Mouse (Mus musculus) forebrain, postnatal 0 days (tissue): Measurements from ENCODE around the gene Six5. TPM values are rescaled to one million over a fixed set of nuclear protein-coding genes. Genes with fewer than 3 reads are reported as not detected.

Experiments
- ATAC-seq: fragments of 200-750 bp; cut with Nextera tagmentation; 2 replicates; pipeline ENCODE4 v1.8.0; 2017; ENCODE audit warnings: mild to moderate bottlenecking, moderate library complexity
- DNase-seq: peaks from one replicate; pipeline ENCODE4 v3.0.0-alpha.2; 2015
- H3K27ac ChIP-seq: fragments of 300-500 bp; sonication (generic); 2 replicates; pipeline ENCODE4 v1.5.1; 2014; ENCODE audit warnings: low read depth, mild to moderate bottlenecking, antibody characterized with exemption, low read length, moderate library complexity, mixed read lengths
- H3K27me3 ChIP-seq: fragments of 300-500 bp; sonication (generic); 2 replicates; pipeline ENCODE4 v1.6.1; 2014; ENCODE audit warnings: mild to moderate bottlenecking, low read length, mixed read lengths; ENCODE audit not compliant: insufficient read depth
- H3K36me3 ChIP-seq: fragments of 300-500 bp; sonication (generic); 2 replicates; pipeline ENCODE4 v1.6.1; 2014; ENCODE audit warnings: mild to moderate bottlenecking, moderate library complexity; ENCODE audit not compliant: insufficient read depth
- H3K4me1 ChIP-seq: fragments of 300-500 bp; sonication (generic); 2 replicates; pipeline ENCODE4 v1.6.1; 2014; ENCODE audit warnings: antibody characterized with exemption; ENCODE audit not compliant: insufficient read depth
- H3K4me2 ChIP-seq: fragments of 300-500 bp; sonication (generic); 2 replicates; pipeline ENCODE4 v1.6.1; 2014; ENCODE audit warnings: low read depth, mild to moderate bottlenecking, moderate library complexity
- H3K4me3 ChIP-seq: fragments of 300-500 bp; sonication (generic); 2 replicates; pipeline ENCODE4 v1.5.1; 2014; ENCODE audit warnings: low read depth, low read length, mixed read lengths
- H3K9ac ChIP-seq: fragments of 300-500 bp; sonication (generic); 2 replicates; pipeline ENCODE4 v1.6.1; 2014; ENCODE audit warnings: mild to moderate bottlenecking
- H3K9me3 ChIP-seq: fragments of 300-500 bp; sonication (generic); 2 replicates; pipeline ENCODE4 v1.6.1; 2016; ENCODE audit warnings: low read length
- CTCF ChIP-seq: sonication (generic); IDR thresholded peaks from 2 replicates; pipeline ENCODE4 v1.5.1; 2016; ENCODE audit warnings: antibody characterized with exemption, control low read depth, low read depth
- WGBS: fragments of 180-500 bp; shearing (Covaris S2); extraction: QIAGEN DNeasy Blood & Tissue Kit; methylation state at CpG from one replicate; pipeline ENCODE4 v1.1.7; 2014; 5-methylcytosine and 5-hydroxymethylcytosine counted together
- polyA plus RNA-seq: library from polyadenylated mRNA; unstranded; fragments of >200 nt; fragmentation: Nextera tagmentation; extraction: Ambion mirVana; gene quantifications from 2 replicates; pipeline ENCODE4 v1.2.1, GENCODE M21; 2015
- total RNA-seq: library from RNA; depleted of rRNA; stranded (reverse); fragments of >200 nt; gene quantifications from 2 replicates; pipeline ENCODE4 v1.2.3, GENCODE M21; 2014; rRNA removed

The Six5 gene
- 3.0 and 4.1 TPM in 2 replicates for total RNA-seq
- 0.97 and 1.0 TPM in 2 replicates for polyA plus RNA-seq

DNA sequence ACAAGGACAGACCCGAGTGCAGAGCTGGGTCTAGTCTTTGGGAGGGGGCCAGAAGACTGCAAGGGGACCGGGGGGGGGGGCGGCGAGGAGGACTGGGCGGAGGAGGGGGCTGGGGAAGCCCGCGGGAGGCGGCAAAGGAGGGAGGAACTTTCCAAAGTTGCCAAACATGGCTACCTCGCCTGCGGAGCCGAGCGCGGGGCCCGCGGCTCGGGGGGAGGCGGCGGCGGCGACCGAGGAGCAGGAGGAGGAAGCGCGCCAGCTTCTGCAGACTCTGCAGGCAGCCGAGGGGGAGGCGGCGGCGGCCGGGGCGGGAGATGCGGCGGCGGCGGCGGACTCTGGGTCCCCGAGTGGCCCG, at the start of gene Six5:
Gene Six5, plus strand, starts transcription at position 124 of the 355 bp plus-strand sequence.
- Histone ChIP-seq H3K4me1 (peaks cover 11% of the 10 kb centered on the region), H3K4me3 (peak within 1 kb of the TSS; percentile 48), H3K36me3 (peaks cover 18% of the 10 kb centered on the region), H3K27ac (peak within 1 kb of the TSS; percentile 72), H3K4me2 (peak within 1 kb of the TSS; percentile 98), H3K9ac (peak within 1 kb of the TSS; percentile 37), H3K27me3 (no peaks in the 10 kb centered on the region; the same call in 1 of the 2 replicates), H3K9me3 (no peaks in the 10 kb centered on the region)
- DNase-seq (no peak), ATAC-seq (no peak)
- TF ChIP-seq CTCF: no peak
- WGBS: under 1% methylated on average over 27 of the region's 36 CpGs

DNA sequence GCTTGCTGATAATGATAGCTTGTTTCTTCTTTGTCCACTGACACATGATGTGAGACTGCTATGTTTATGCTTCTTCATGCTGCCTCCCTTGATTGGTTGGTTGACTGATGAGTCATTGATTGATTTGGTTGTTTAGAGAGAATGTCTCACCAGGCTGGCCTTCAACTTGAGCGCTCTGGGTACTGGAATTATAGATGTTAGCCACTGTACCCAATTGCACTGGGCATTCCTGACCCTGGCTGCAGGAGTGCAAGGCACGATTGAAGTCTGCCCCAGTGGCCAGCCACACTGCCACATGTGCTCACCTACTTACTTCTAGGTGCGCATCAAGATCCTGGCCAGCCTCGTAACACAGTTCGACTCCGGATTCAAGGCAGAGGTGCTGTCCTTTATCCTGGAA, 49.8 kb upstream of the Six5 start:
- Histone ChIP-seq H3K4me3 (no peak overlapping the region), H3K36me3 (peaks cover 99% of the 10 kb centered on the region), H3K4me1 (no peaks in the 10 kb centered on the region), H3K9me3 (no peaks in the 10 kb centered on the region), H3K4me2 (no peak overlapping the region), H3K9ac (no peak overlapping the region), H3K27me3 (no peaks in the 10 kb centered on the region), H3K27ac (no peak overlapping the region)
- no peak for ATAC-seq
- no peak for TF ChIP-seq CTCF
- DNase-seq: no peak
- WGBS: 98% methylated on average over 6 of the region's 6 CpGs

DNA sequence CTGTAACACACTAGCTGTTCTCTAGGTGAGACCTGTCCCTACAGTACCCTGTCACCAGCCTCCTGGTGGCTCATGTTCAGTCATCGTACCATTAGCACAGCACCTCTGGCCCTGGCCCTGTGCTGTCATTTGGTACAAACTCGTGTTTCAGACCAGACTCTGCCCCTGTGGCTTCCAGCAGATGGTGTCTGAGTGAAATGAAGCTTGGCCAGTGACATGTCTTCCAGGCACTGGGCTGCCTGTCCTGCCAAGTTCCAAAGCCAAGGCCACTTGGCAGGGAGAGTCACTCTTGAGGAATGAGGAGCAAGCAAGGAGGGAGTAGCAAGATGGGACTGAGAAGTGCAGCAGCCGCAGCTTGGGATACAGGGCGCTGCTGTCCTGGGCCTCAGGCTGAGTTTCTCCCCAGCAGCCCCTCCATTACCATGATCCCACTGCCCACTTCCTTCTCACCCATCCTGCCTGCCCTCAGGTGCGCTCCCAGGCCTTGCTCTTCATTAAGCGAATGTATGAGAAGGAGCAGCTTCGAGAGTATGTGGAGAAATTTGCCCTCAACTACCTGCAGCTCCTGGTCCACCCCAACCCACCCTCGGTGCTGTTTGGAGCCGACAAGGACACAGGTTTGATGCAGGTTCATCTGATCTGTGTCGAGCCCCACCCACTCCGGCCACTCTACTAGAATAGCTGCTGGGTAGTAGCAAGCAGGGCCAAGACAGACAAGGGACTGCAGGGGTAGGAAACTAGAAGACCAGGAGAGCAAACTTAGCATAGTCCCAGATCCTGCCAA, 47.9 kb upstream of the Six5 start:
- DNase-seq (no peak), ATAC-seq (0 out of 2 replicates have a peak, but pooled peaks have one; percentile 12)
- Histone ChIP-seq H3K4me3 (no peak overlapping the region), H3K27me3 (no peaks in the 10 kb centered on the region), H3K9ac (no peak overlapping the region), H3K4me2 (no peak overlapping the region), H3K27ac (no peak overlapping the region), H3K36me3 (peaks cover 99% of the 10 kb centered on the region), H3K4me1 (no peaks in the 10 kb centered on the region), H3K9me3 (no peaks in the 10 kb centered on the region)
- TF ChIP-seq CTCF: no peak
- WGBS: 93% methylated on average over 11 of the region's 11 CpGs

DNA sequence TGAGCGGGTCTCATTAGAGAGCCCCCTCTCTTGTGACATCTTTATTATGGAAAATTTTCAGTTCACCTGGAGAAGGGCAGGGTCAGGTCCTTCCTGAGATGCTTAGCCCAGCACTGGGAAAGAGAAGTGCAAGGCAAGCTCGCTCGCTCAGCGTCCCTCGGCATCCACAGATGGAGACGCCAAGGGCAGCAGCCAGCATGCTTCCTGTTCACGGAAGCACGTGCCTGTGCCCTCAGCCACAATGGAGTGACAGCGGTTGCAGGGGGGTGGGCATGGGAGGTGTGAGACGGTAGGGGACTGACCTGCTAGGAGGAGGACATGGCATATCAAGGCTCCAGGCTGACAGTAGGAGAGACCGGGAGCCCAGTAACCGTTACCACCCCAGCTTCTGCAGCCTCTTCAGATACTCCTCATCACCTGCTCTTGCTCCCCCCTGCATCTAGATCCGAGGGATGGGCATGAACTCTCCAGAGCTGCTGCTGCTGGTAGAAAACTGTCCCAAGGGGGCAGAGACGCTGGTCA, 46.3 kb upstream of the Six5 start:
- DNase-seq (no peak), ATAC-seq (no peak)
- no peak overlapping the region for H3K4me2 ChIP-seq
- no peak overlapping the region for H3K9ac ChIP-seq
- no peak overlapping the region for H3K4me3 ChIP-seq
- H3K36me3 ChIP-seq: peaks cover 92% of the 10 kb centered on the region
- no peaks in the 10 kb centered on the region for H3K9me3 ChIP-seq
- no peaks in the 10 kb centered on the region for H3K27me3 ChIP-seq
- no peak for TF ChIP-seq CTCF
- WGBS: 88% methylated on average over 14 of the region's 14 CpGs
- H3K27ac ChIP-seq: no peak overlapping the region
- H3K4me1 ChIP-seq: no peaks in the 10 kb centered on the region

DNA sequence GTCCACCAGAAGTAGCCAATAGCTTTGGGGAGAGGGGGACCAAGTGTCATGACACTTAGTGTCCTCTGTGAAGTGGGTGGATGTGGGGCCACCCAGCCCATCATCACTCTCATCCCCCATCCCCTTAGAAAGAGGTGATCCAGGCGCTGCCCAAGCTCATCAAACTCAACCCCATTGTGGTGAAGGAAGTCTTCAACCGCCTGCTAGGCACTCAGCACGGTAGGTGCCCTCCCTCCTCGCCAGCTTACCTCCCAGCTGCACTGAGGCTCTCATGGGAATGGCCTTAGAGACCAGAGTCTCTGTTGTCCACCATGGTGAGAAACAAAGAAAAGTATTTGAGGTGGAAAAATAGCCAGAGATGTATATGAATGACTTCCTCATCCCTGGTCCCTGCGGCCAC, 45.1 kb upstream of the Six5 start:
- DNase-seq (no peak), ATAC-seq (no peak)
- Histone ChIP-seq H3K4me2 (no peak overlapping the region), H3K9ac (no peak overlapping the region), H3K9me3 (no peaks in the 10 kb centered on the region), H3K4me1 (no peaks in the 10 kb centered on the region), H3K27ac (no peak overlapping the region), H3K36me3 (peaks cover 81% of the 10 kb centered on the region), H3K4me3 (no peak overlapping the region), H3K27me3 (no peaks in the 10 kb centered on the region)
- WGBS: 86% methylated on average over 5 of the region's 5 CpGs
- TF ChIP-seq CTCF: no peak

DNA sequence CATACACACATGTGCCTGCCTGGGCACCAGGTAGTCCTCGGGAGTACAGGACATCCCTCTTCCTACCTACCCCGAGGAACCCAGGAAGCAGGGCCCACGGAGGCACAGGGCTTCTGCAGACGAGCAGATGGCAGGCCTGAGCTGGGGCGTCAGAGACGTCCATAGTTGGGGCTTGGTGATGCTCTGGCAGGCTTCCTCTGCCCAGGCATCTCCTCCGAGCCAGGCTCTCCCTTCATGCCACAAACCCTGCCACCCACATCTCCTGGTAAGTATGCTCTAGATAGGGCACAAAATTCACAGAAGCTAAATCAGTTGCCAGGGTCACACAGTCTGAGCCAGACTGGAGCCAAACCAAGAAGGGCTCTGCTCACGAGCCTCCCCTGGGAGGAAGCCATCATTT, 44.2 kb upstream of the Six5 start:
- WGBS: 84% methylated on average over 8 of the region's 8 CpGs
- H3K4me1 ChIP-seq: no peaks in the 10 kb centered on the region
- no peak overlapping the region for H3K4me3 ChIP-seq
- peaks cover 72% of the 10 kb centered on the region for H3K36me3 ChIP-seq
- no peaks in the 10 kb centered on the region for H3K9me3 ChIP-seq
- no peaks in the 10 kb centered on the region for H3K27me3 ChIP-seq
- 0 out of 2 replicates have a peak overlapping the region, but pooled peaks have one; percentile 4 for H3K27ac ChIP-seq
- ATAC-seq: 0 out of 2 replicates have a peak, but pooled peaks have one; percentile 7
- H3K9ac ChIP-seq: no peak overlapping the region
- no peak for TF ChIP-seq CTCF
- no peak overlapping the region for H3K4me2 ChIP-seq
- DNase-seq: no peak

DNA sequence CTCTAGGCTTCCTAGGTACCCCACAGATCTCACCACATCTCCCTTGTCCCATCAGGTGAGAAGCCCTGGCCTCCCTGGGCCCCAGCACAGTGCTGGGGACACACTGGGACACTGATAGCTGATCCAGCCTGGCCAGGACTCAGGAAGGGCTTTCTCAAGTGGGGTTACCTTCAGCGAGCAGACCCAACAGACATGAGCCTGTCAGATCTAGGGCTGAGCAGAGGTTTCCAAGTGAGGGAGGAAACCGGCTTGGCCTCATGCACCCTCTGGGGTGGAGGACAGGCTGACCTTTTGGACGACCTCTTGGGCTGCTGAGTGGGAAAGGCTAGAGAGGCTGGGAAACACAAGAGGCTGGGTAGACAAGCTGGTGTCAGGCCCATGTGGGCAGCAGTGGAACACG, 43.2 kb upstream of the Six5 start:
- WGBS: 77% methylated on average over 4 of the region's 4 CpGs
- no peak for DNase-seq

More for the DNA sequence above, 43.2 kb upstream of the Six5 start:
- Histone ChIP-seq H3K4me1 (no peaks in the 10 kb centered on the region), H3K27me3 (no peaks in the 10 kb centered on the region), H3K4me3 (no peak overlapping the region), H3K9me3 (no peaks in the 10 kb centered on the region), H3K27ac (no peak overlapping the region), H3K36me3 (peaks cover 62% of the 10 kb centered on the region), H3K4me2 (no peak overlapping the region), H3K9ac (no peak overlapping the region)
- no peak for ATAC-seq
- TF ChIP-seq CTCF: no peak
